Mouse (Mus musculus) limb, embryonic 13.5 days (tissue): ENCODE results near the gene Foxb2. TPM values are rescaled to one million over a fixed set of nuclear protein-coding genes. Genes with fewer than 3 reads are reported as not detected.

Experiments
- ATAC-seq: fragments of 200-750 bp; cut with Nextera tagmentation; 2 replicates; pipeline ENCODE4 v1.8.0; 2017; ENCODE audit warnings: low read depth, moderate number of reproducible peaks, moderate TSS enrichment; ENCODE audit not compliant: low FRiP score
- H3K27ac ChIP-seq: fragments of 300-500 bp; sonication (generic); 2 replicates; pipeline ENCODE4 v1.5.1; 2015; ENCODE audit warnings: inconsistent platforms, mild to moderate bottlenecking, moderate library complexity
- H3K27me3 ChIP-seq: fragments of 300-500 bp; sonication (generic); 2 replicates; pipeline ENCODE4 v1.6.1; 2015; ENCODE audit warnings: mild to moderate bottlenecking, inconsistent platforms
- H3K36me3 ChIP-seq: fragments of 300-500 bp; sonication (generic); 2 replicates; pipeline ENCODE4 v1.6.1; 2015; ENCODE audit warnings: inconsistent platforms, mild to moderate bottlenecking, moderate library complexity
- H3K4me1 ChIP-seq: fragments of 300-500 bp; sonication (generic); 2 replicates; pipeline ENCODE4 v1.6.1; 2015; ENCODE audit warnings: inconsistent platforms
- H3K4me2 ChIP-seq: fragments of 300-500 bp; sonication (generic); replicated peaks from 2 replicates; pipeline ENCODE4 v1.6.1; 2015; ENCODE audit warnings: inconsistent platforms, mild to moderate bottlenecking, moderate library complexity
- H3K4me3 ChIP-seq: fragments of 300-500 bp; sonication (generic); 2 replicates; pipeline ENCODE4 v1.5.1; 2015; ENCODE audit warnings: moderate library complexity, mild to moderate bottlenecking, inconsistent platforms
- H3K9ac ChIP-seq: fragments of 300-500 bp; sonication (generic); 2 replicates; pipeline ENCODE4 v1.6.1; 2015; ENCODE audit warnings: mild to moderate bottlenecking, inconsistent platforms
- H3K9me3 ChIP-seq: fragments of 300-500 bp; sonication (generic); 2 replicates; pipeline ENCODE4 v1.6.1; 2016; ENCODE audit warnings: inconsistent platforms
- WGBS: fragments of 180-500 bp; shearing (Covaris S2); methylation state at CpG from one replicate; pipeline ENCODE4 v1.1.7; 2015; 5-methylcytosine and 5-hydroxymethylcytosine counted together
- polyA plus RNA-seq: library from polyadenylated mRNA; unstranded; fragments of >200 nt; fragmentation: Nextera tagmentation; extraction: Ambion mirVana; gene quantifications from 2 replicates; pipeline ENCODE4 v1.2.1, GENCODE M21; 2015

Gene Foxb2
- polyA plus RNA-seq: 0.13 TPM in 1 of 2 replicates, not detected in the other

DNA sequence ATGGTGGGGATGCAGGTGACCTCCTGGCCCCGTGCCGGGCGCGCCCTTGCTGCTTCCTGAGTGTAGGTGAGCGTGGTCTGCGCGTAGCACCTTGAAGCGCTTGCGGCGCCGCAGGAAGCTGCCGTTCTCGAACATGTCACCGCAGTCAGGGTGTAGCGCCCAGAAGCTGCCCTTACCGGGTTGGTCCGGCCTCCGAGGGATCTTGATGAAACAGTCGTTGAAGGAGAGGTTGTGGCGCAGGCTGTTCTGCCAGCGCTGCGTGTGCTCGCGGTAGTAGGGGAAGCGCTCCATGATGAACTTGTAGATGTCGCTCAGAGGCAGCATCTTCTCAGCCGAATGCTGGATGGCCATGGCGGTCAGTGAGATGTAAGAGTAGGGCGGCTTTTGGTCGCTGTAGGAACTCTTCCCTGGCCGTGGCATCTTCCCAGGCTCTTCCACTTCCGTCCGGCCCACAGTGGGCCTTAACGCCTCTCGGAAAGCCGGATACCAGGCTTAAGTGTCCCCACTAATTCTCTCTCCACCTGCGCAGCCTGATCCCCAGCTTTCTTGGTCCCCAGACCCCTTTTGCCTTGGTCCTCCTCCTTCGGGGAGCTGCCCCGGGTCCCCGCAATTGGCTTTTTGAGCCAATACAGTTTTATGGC lies at the start of gene Foxb2:
Gene Foxb2, minus strand, starts transcription at position 585 of the 641 bp plus-strand sequence.
- peak; percentile 20; the same call in 1 of the 2 replicates for ATAC-seq
- peak within 1 kb of the TSS; percentile 49 for H3K4me3 ChIP-seq
- no peak within 1 kb of the TSS for H3K27ac ChIP-seq
- no peaks in the 10 kb centered on the region for H3K9me3 ChIP-seq
- H3K9ac ChIP-seq: peak within 1 kb of the TSS; percentile 50; the same call in 1 of the 2 replicates
- H3K27me3 ChIP-seq: peaks cover 98% of the 10 kb centered on the region
- H3K36me3 ChIP-seq: no peaks in the 10 kb centered on the region
- peaks cover 43% of the 10 kb centered on the region for H3K4me1 ChIP-seq
- WGBS: under 1% methylated on average over 40 of the region's 40 CpGs
- peak within 1 kb of the TSS; percentile 81 for H3K4me2 ChIP-seq

DNA sequence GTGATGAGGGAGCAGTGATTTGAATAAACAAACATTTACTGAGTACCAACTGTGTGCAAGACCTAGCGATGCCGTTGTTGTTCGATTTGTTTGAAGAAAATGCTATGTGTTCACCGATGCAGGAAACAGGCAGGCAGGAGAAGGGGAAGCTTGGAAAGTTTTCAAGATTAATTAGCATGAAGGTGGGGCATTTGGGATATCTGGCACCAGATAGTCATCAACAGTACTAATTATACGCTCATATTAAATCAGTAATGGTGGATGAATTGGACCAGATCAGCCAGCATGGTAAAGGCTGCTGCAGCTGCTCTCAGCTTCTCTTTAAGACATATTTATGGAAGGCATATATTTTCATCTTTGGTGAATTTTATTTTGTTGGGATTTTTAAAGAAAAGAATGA lies 37.9 kb upstream of the Foxb2 start:
- no peaks in the 10 kb centered on the region for H3K4me1 ChIP-seq
- ATAC-seq: no peak
- 88% methylated on average over 5 of the region's 5 CpGs for WGBS
- H3K4me3 ChIP-seq: no peak overlapping the region
- no peak overlapping the region for H3K9ac ChIP-seq
- H3K27me3 ChIP-seq: no peaks in the 10 kb centered on the region
- H3K27ac ChIP-seq: no peak overlapping the region
- no peaks in the 10 kb centered on the region for H3K9me3 ChIP-seq
- H3K36me3 ChIP-seq: no peaks in the 10 kb centered on the region
- H3K4me2 ChIP-seq: no peak overlapping the region

DNA sequence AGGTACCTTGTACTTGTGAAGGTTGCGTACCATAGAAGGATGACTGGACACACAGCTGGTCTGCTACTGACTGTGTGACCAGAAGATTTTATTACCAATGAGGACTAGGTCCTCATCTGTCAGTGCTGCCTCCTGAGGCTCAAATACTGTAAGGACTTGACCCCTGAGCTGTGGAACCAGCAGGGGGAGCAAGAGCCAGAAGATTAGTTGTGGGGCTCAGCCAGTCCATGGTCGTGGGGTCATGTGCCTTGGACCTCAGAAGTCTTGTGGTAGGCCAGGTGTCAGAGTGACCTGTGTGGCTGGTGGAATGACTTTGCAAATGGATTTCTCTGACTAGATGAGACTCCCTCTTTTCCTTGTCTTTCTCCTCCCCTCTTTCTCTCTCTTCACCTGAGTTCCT lies 29.5 kb upstream of the Foxb2 start:
- H3K27ac ChIP-seq: no peak overlapping the region
- H3K9ac ChIP-seq: no peak overlapping the region
- no peaks in the 10 kb centered on the region for H3K27me3 ChIP-seq
- no peak overlapping the region for H3K4me2 ChIP-seq
- no peak for ATAC-seq
- H3K9me3 ChIP-seq: no peaks in the 10 kb centered on the region
- no peaks in the 10 kb centered on the region for H3K36me3 ChIP-seq
- WGBS: 66% methylated on average over 2 of the region's 2 CpGs
- H3K4me3 ChIP-seq: no peak overlapping the region
- no peaks in the 10 kb centered on the region for H3K4me1 ChIP-seq

- no peak for ATAC-seq
- Histone ChIP-seq H3K27ac (no peak overlapping the region), H3K9me3 (no peaks in the 10 kb centered on the region), H3K36me3 (no peaks in the 10 kb centered on the region), H3K4me1 (no peaks in the 10 kb centered on the region), H3K4me3 (no peak overlapping the region), H3K4me2 (no peak overlapping the region), H3K9ac (no peak overlapping the region), H3K27me3 (no peaks in the 10 kb centered on the region)
- 52% methylated on average over 10 of the region's 10 CpGs for WGBS
Observed at GRCm38 (mm10) chr19:16899716-16900115, 26.1 kb upstream of the Foxb2 start.

- Histone ChIP-seq H3K27ac (no peak overlapping the region), H3K4me2 (no peak overlapping the region), H3K4me3 (no peak overlapping the region), H3K36me3 (no peaks in the 10 kb centered on the region), H3K9ac (no peak overlapping the region), H3K4me1 (no peaks in the 10 kb centered on the region), H3K27me3 (no peaks in the 10 kb centered on the region), H3K9me3 (no peaks in the 10 kb centered on the region)
- no peak for ATAC-seq
- 85% methylated on average over 5 of the region's 5 CpGs for WGBS
Observed at GRCm38 (mm10) chr19:16898576-16898975, 25.0 kb upstream of the Foxb2 start.

- Histone ChIP-seq H3K4me2 (peak overlapping the region; percentile 45), H3K9me3 (no peaks in the 10 kb centered on the region), H3K9ac (no peak overlapping the region), H3K27ac (no peak overlapping the region), H3K4me1 (peaks cover 43% of the 10 kb centered on the region), H3K27me3 (peaks cover 91% of the 10 kb centered on the region), H3K4me3 (peak overlapping the region; percentile 21), H3K36me3 (no peaks in the 10 kb centered on the region)
- under 1% methylated on average over 17 of the region's 17 CpGs for WGBS
- ATAC-seq: no peak
Observed at GRCm38 (mm10) chr19:16876458-16876770, 2.8 kb upstream of the Foxb2 start.

GRCm38 (mm10) chr19:16875631-16876457 lies 2.2 kb upstream of the Foxb2 start:
- H3K4me1 ChIP-seq: peaks cover 43% of the 10 kb centered on the region

GRCm38 (mm10) chr19:16874991-16875540 lies 1.5 kb upstream of the Foxb2 start:
- H3K27ac ChIP-seq: no peak overlapping the region
- no peak for ATAC-seq
- WGBS: 3% methylated on average over 14 of the region's 14 CpGs
- peak overlapping the region; percentile 81 for H3K4me2 ChIP-seq
- H3K27me3 ChIP-seq: peaks cover 95% of the 10 kb centered on the region
- H3K4me3 ChIP-seq: peak overlapping the region; percentile 49
- H3K36me3 ChIP-seq: no peaks in the 10 kb centered on the region
- H3K9ac ChIP-seq: no peak overlapping the region
- peaks cover 43% of the 10 kb centered on the region for H3K4me1 ChIP-seq
- H3K9me3 ChIP-seq: no peaks in the 10 kb centered on the region

More at GRCm38 (mm10) chr19:16875631-16876457, 2.2 kb upstream of the Foxb2 start:
- Histone ChIP-seq H3K4me3 (peak overlapping the region; percentile 21), H3K27ac (no peak overlapping the region), H3K27me3 (peaks cover 94% of the 10 kb centered on the region), H3K4me2 (peak overlapping the region; percentile 45), H3K9ac (no peak overlapping the region), H3K36me3 (no peaks in the 10 kb centered on the region), H3K9me3 (no peaks in the 10 kb centered on the region)
- 1% methylated on average over 34 of the region's 34 CpGs for WGBS
- no peak for ATAC-seq

DNA sequence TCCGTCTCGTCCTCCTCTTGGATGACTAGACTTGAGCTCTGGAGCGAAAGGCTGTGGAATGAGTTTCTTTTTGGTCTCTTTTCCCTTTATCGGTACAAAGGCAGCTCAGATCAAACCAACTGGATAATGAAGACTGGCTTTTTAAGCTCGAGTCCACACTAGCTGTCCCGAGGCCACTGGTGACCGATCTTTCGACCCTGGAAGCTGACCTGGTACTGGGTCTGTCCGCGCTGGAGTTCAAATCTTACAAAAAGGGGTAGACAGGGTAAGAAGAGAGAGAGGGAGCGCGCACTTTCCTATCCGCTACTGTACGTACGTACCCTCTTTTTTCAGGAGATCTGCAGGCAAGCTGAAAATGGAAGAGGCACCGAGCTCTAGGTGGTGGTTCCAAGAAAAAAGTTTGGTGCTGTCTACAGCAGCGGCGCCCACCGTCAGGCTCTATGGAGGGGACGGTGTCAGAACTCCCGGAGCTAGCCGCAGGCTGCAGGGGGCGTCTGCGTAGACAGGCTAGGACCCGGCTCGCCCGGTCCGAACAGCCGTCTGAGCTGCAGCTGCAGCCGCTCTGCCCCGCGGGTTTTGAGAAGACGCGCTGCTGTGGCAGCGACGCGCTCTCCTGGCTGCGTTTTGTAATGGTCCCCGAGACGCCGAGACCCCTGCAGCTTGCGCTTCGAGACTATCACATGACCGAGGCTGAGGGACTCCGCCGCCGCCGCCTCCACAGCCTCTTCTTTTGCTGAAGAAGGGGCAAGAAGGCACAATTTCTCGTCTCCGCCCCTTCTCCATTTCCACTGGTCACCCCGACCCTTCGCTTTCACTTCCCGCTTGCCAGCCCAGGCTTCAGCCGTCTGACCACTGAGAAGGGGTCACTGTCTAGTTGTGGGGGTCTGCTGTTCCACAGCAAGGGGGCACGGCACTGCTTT lies 597 bp upstream of the Foxb2 start:
- 2% methylated on average over 55 of the region's 55 CpGs for WGBS
- no peaks in the 10 kb centered on the region for H3K9me3 ChIP-seq
- H3K4me1 ChIP-seq: peaks cover 43% of the 10 kb centered on the region
- ATAC-seq: no peak
- H3K27me3 ChIP-seq: peaks cover 98% of the 10 kb centered on the region
- H3K9ac ChIP-seq: no peak overlapping the region
- peak overlapping the region; percentile 49 for H3K4me3 ChIP-seq
- peak overlapping the region; percentile 81 for H3K4me2 ChIP-seq
- no peaks in the 10 kb centered on the region for H3K36me3 ChIP-seq
- H3K27ac ChIP-seq: no peak overlapping the region

GRCm38 (mm10) chr19:16872331-16873180 lies 1.0 kb downstream of the Foxb2 start:
- peak overlapping the region; percentile 81 for H3K4me2 ChIP-seq
- H3K9me3 ChIP-seq: no peaks in the 10 kb centered on the region
- under 1% methylated on average over 56 of the region's 88 CpGs for WGBS
- peaks cover 98% of the 10 kb centered on the region for H3K27me3 ChIP-seq
- H3K36me3 ChIP-seq: no peaks in the 10 kb centered on the region
- H3K27ac ChIP-seq: no peak overlapping the region
- peaks cover 43% of the 10 kb centered on the region for H3K4me1 ChIP-seq
- ATAC-seq: peak; percentile 25
- peak overlapping the region; percentile 50; the same call in 1 of the 2 replicates for H3K9ac ChIP-seq
- peak overlapping the region; percentile 49 for H3K4me3 ChIP-seq
